Mouse (Mus musculus) ES-CJ7 (cell line): ENCODE results near the gene Kctd10.
A peak's percentile ranks its signal among the peaks of the same experiment; 100 is the strongest.

Experiments
- DNase-seq: peaks from one replicate; pipeline ENCODE4 v3.0.0; 2011; ENCODE audit warnings: low read depth, low spot score

Gene Kctd10

GRCm38 (mm10) chr5:114379763-114380162 is 545 bp downstream of the Kctd10 start:
- DNase-seq, result no peak

GRCm38 (mm10) chr5:114378936-114379335 is 1.4 kb downstream of the Kctd10 start:
- peak; percentile 23 for DNase-seq

GRCm38 (mm10) chr5:114378177-114378920 is 2.0 kb downstream of the Kctd10 start:
- no peak for DNase-seq

- DNase-seq, result no peak
These were observed 5.7 kb downstream of the Kctd10 start for GRCm38 (mm10) chr5:114374409-114375213.

- no peak for DNase-seq
These were observed 6.7 kb downstream of the Kctd10 start for GRCm38 (mm10) chr5:114373581-114373980.

- DNase-seq, result no peak
These were observed 7.1 kb downstream of the Kctd10 start for GRCm38 (mm10) chr5:114373174-114373573.

GRCm38 (mm10) chr5:114372565-114372964 is 7.7 kb downstream of the Kctd10 start:
- DNase-seq, result peak; percentile 70

- DNase-seq, result no peak
These were observed 8.4 kb downstream of the Kctd10 start for GRCm38 (mm10) chr5:114371731-114372473.

- no peak for DNase-seq
These were observed 9.0 kb downstream of the Kctd10 start for GRCm38 (mm10) chr5:114371331-114371730.

GRCm38 (mm10) chr5:114370371-114370776 is 9.9 kb downstream of the Kctd10 start:
- no peak for DNase-seq

GRCm38 (mm10) chr5:114369921-114370320 is 10.4 kb downstream of the Kctd10 start:
- no peak for DNase-seq

GRCm38 (mm10) chr5:114368803-114369496 is 11.4 kb downstream of the Kctd10 start:
- no peak for DNase-seq

- no peak for DNase-seq
These were observed 12.2 kb downstream of the Kctd10 start for GRCm38 (mm10) chr5:114368121-114368520.

- DNase-seq, result no peak
These were observed 15.1 kb downstream of the Kctd10 start for GRCm38 (mm10) chr5:114365043-114365752.

GRCm38 (mm10) chr5:114360968-114361367 is 19.3 kb downstream of the Kctd10 start:
- no peak for DNase-seq

GRCm38 (mm10) chr5:114359586-114359985 is 20.7 kb downstream of the Kctd10 start:
- DNase-seq, result no peak

- DNase-seq, result no peak
These were observed 21.5 kb downstream of the Kctd10 start for GRCm38 (mm10) chr5:114358833-114359232.

- peak; percentile 56 for DNase-seq
These were observed 23.2 kb downstream of the Kctd10 start for GRCm38 (mm10) chr5:114356936-114357751.

GRCm38 (mm10) chr5:114356250-114356935 is 23.9 kb downstream of the Kctd10 start:
- DNase-seq, result peak; percentile 95
